Mouse (Mus musculus) spleen, postnatal 4 days (tissue): ENCODE measurements around the gene Abcc12.
A peak's percentile ranks its signal among the peaks of the same experiment; 100 is the strongest.

Experiments used
- DNase-seq, 2 experiments: peaks; one replicate each; pipeline ENCODE4 v3.0.0; 2022; ENCODE audit warnings: low spot score in 2 of 2

Abcc12 gene

DNA sequence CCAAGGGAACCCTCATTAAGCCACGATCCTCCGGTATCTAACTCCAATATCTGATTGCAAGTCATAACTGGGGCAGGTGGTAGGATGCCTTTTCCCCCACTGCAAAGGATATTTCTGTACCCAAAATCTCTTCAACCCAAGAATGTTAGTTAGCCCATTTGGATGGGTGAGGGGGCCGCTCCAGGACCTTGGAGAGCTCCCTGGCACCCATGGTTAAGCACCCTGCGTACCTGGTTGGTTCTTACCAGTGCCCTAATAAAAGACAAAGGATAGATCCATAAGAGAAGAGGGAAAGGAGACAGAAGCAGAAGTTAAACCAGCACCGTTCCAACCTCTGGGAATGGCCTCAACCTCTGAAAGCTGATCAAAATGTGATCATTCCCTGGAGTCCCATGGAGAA, 67.6 kb downstream of the Abcc12 start:
- DNase-seq = no peak

DNA sequence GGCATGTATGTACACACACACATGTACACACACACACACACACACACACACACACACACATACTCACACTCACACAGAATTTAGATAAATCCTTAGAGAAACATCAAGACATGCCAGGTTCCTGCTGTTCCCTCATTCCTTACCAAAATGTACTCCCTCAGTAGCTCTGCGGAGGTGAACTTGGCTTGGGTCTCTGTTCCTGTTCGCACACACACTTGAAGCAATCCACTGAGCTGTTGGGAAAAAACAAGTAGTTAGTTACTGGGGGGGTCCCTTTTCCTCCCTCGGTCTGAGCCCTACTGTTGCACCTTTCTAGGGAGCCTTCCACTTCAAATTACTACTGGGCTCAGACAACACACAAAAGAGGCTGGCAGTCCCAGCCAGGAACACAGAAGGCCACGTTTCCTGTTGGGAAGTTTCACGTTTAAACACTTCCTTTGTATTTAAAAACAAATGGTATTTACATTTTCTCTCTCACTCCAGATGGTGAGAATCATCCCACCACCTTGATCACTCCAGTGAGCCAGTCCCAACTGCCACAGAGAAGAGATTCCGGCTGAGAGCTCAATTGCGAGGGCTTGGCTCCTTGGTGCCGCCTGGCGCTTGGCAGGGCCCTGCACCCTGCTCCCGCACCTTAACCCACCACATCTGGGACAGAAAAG, 68.2 kb downstream of the Abcc12 start:
- DNase-seq = no peak

GRCm38 (mm10) chr8:86501341-86501740, 79.1 kb downstream of the Abcc12 start:
- DNase-seq = no peak

DNA sequence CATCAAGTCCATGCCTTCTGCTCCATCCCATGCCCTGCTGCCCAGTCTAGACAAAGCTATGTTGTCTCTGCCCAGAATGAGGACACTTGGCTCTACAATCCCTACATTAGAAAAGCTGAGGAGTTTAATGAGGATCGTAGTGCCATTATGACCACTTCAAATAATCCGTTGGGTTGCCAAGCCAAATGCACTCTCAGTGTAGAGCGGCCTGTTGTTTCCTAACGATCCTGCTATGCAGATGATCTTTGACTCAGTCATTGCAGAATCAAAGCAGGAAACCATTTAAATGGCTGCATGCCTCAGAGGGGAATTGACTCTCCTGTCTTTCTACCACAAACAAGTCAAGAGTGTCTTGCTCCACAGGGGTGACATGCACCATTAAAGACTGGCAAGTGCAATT, 85.4 kb downstream of the Abcc12 start:
- no peak for DNase-seq

- DNase-seq = no peak
Measured at GRCm38 (mm10) chr8:86493841-86494240, 86.6 kb downstream of the Abcc12 start.

GRCm38 (mm10) chr8:86485411-86485810, 95.1 kb downstream of the Abcc12 start:
- no peak for DNase-seq

DNA sequence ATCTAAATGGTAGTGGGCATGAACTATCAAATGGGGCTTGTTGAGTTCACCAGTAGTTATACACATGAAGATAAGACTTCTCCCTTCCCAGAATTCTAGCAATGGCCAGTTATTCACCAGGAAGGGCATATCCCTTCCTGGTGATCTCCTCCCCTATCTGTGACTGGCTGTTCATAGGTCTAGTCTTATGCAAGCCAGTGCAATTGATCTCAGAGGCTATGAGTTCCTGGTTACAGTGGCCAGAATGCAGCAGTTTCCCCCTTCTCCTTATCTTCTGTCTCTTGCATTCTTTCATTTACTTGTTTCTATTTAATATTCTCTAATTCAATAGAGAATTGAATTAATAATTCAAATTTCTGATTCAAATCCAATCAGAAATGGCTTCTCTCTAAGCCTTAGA, 96.2 kb downstream of the Abcc12 start:
- DNase-seq = no peak

GRCm38 (mm10) chr8:86482116-86482515, 98.4 kb downstream of the Abcc12 start:
- no peak for DNase-seq

DNA sequence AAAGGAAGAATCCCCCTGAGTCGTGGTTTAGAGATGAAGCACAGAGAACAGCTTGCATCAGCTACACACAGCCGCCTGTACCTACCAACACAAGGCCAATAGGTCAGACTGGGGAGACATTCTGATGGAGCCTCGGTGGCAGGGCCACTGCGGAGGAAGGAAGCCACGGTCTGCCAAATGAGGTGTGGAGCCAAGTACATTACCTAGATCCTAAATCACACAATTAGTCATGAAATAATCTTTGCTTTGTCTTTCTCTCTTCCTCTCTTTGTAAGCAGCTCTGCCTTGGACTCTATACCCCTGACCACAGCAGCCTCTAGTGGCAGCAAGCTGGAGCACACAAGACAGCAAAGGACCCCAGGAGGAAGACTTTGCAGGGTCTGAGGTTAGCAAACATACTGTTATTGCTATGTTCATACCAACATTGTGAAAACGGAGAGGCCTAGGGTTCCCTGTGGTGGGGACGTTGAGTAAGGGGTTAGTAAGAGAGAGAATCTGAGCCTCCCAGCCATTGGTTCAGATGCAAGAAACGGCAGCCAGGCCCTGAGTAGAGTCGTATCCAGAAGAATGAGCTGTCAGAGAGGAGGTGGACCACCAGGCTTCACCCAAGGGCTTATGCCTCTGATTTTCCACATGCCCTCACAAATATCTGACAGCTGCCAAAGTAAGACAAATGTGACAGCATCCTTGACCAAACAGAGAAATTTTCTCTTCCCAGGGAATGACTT, 104.6 kb downstream of the Abcc12 start:
- no peak for DNase-seq

DNA sequence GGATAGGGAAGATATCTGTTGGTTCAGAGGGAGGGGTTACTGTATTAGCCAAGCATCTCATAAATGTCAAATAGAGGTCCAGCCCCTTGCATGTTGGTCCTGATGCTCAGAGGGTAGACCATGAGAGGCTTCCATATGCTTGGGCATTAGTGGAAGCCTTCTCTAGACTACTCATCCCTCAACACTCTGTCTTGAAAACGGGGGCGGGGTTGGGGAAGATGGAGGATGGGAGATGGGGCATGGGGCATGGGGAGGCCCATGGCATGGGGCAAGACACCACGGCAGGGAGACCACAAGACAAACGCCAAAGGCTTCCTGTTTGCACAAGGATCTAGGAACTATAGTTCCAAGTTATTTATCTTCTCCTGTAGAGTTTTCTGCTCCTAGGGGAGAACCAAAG, 106.0 kb downstream of the Abcc12 start:
- no peak for DNase-seq

GRCm38 (mm10) chr8:86473121-86473520, 107.4 kb downstream of the Abcc12 start:
- no peak for DNase-seq

DNA sequence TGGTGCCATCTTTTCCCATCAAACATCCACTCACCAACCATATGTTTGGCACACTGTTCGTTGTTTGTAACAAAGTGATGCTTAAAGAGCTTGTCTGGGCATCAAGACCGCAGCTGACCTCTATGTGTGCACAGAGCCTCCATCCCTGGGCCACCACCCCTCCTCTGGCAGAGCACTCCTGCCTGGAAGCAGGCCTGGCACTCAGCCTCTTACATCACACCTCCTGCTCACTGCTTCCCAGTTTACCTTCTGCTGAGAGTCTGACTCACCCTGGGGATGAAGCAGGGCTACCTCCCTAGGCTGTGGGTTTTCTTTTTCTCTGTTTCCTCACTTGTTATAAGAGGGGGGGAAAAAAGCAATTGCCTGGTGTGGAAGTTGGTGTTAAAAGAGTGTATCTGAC, 109.8 kb downstream of the Abcc12 start:
- no peak for DNase-seq

DNA sequence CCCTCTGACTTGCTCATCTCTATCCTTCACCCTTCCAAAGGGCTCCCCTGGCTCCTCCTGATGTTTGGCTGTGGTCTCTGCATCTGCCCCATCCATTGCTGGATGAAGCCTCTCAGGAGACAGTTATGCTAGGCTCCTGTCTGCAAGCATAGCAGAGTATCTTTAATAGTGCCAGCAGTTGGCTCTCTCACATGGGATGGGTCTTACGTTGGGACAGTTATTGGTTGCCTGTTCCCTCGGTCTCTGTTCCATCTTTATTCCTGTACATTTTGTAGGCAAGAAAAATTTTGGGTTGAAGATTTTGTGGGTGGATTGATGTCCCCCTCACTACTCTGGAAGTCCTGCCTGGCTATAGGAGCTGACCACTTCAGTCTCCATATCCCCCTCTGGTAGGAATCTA, 117.3 kb downstream of the Abcc12 start:
- no peak for DNase-seq

GRCm38 (mm10) chr8:86460372-86460771, 120.1 kb downstream of the Abcc12 start:
- DNase-seq = no peak

DNA sequence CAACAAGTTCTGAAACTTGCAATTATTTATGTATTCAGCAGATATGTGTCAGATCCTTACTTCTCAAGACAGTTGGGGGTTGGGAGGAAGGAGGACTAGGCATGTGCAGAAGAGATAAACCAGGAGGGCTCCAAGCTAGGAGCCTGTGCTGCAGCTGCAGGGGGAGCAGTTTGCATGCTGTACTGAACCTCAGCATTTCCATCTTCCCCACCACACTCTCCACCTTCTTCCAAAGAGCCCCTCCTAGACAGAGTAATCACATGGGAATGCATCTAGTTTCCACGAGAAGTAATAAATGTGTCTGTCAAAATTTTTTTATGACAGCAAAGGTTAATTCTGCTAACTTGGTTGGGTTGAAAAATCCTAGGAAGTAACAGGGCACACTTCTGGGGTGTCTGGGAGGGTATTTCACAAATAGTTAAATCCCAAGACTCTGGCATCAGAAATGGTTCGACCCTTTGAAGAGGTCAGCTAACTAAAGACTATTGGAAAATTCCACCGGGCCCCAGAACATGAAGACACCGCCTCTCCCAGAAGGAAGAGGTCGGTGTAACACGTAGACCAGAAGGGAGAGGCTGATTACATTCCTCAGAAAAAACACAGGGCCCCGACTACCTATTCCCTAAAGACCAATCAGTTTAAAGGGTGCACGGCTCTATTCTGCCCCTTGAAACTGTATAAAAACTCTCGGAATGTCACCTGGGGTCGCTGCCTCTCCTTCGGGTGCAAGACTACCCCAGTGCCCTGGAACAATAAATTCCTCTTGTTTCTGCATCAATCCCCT, 126.6 kb downstream of the Abcc12 start:
- DNase-seq = no peak

GRCm38 (mm10) chr8:86449870-86450515, 130.5 kb downstream of the Abcc12 start:
- DNase-seq = peak in 1 of 2 experiments; percentile 2

DNA sequence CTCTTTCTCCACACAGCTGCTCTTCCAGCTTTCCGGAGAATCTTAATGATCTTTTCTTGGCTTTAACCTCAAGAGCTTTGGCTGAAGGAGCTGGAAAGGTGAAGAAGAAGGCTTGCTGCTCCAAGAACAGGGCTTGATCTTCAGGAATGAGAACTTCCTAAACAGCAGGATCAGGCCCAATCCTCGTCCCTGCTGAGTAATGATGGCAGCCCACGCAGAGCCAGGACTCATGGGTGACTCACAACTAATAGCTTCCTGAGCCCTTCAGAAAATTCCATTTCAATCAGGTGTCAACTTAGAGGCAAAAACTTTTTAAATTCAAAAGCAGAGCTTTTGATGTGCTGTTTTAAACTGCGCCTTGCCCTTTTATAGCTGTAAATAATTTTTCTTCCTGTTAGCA, 135.0 kb downstream of the Abcc12 start:
- DNase-seq = no peak

DNA sequence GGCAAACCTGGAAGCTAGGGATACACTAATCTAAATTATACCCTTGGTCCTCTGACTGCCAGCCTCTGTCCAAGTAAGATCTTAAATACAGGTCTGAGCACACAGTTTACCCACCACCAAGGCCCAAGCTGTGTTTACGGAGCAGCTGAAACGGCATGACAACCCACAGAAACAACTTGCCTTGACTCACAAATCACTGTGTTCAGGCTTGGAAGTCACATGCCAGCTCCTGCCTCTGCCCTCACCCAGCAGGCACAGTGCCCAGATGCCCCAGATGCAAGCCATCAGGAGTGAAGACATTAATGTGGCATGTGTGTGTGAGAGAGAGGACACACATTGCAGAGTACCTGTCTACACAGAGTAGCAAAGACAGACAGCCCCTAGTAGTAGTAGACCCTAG, 136.7 kb downstream of the Abcc12 start:
- no peak for DNase-seq

DNA sequence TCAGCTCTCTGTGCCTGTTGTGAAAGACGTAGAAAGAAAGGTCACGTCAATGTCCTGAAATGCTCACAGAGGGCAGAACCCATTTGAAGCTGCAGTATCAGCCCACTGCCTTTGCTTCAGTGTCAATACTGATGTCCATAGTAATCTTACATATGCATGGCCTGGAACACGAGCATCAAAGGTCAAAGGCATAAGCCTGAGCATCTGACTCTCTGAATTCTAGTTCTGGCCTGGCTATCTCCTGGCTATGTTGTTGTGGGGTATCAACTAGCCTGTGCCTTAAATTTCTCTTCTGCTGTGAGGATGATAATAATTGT, 141.5 kb downstream of the Abcc12 start:
- no peak for DNase-seq

DNA sequence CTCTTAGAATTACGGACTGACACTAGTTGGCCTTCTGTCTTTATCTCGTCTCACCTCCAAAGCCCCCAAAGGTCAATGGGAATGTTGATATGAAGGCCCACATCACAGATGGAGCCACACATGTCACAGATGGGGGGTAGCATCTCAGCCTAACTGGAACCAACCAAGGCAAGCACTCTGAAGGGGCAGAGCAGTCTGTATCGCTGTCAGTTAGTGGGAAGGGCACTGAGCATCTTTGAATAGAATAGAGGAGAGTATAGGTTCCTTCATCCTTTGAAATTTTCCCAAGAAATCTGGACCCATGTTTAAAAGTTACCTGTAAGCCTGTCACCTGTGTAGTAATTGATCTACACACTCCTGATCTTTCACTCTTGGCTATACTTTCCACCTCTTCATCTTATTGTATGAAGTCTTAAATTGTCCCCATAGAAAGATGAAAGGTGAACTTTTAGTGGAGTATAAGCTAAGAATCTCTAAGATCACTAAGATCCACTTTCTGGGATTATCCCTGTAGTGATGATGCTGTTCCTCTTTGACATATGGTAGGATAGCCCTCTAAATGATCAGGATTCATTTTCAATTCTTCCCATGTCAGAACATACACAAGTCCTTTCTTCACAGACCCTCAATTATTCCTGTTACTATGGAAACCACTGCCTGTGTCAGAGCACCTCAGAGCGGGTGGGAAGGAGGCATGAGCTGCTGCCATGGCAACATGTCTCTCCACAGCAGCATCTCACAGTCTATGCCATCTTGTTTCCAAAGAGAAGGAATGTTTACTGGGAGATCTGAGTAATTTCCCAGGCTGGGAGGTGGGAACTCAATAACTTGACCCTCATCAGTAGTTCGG, 142.1 kb downstream of the Abcc12 start:
- no peak for DNase-seq

DNA sequence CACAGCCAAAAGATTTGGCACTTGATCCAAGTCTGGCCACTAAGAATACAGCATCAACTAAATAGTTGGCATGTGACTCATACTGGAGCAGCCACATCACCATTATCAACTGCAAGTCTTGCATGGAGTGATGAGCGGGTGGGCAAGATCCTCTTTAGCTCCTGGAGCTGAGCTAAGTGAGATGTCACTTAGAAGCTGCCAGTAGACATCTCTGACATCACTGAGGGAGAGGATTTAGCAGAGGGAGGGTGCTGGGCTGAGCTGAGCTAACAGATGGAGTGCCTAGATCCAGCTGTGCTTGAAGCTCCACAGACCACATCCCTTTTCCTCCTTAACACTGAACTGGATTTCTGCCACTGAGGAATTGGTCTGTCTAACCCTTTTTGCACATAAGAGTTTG, 143.1 kb downstream of the Abcc12 start:
- no peak for DNase-seq
